Mouse (Mus musculus) embryonic facial prominence, embryonic 13.5 days (tissue): ENCODE results near the gene Ccdc189. TPM values are rescaled to one million over a fixed set of nuclear protein-coding genes. Genes with fewer than 3 reads are reported as not detected.

Source experiments
- ATAC-seq: fragments of 200-750 bp; cut with Nextera tagmentation; 2 replicates; pipeline ENCODE4 v1.8.0; 2017; ENCODE audit warnings: low read depth; ENCODE audit not compliant: insufficient number of reproducible peaks, insufficient read depth, low FRiP score, low TSS enrichment
- H3K27ac ChIP-seq: fragments of 300-500 bp; sonication (generic); 2 replicates; pipeline ENCODE4 v1.5.1; 2015; ENCODE audit warnings: moderate library complexity, mild to moderate bottlenecking, inconsistent platforms
- H3K27me3 ChIP-seq: fragments of 300-500 bp; sonication (generic); 2 replicates; pipeline ENCODE4 v1.6.1; 2015; ENCODE audit warnings: mild to moderate bottlenecking, inconsistent platforms
- H3K36me3 ChIP-seq: fragments of 300-500 bp; sonication (generic); 2 replicates; pipeline ENCODE4 v1.6.1; 2015; ENCODE audit warnings: mild to moderate bottlenecking, inconsistent platforms
- H3K4me1 ChIP-seq: fragments of 300-500 bp; sonication (generic); 2 replicates; pipeline ENCODE4 v1.6.1; 2015; ENCODE audit warnings: inconsistent platforms
- H3K4me2 ChIP-seq: fragments of 300-500 bp; sonication (generic); 2 replicates; pipeline ENCODE4 v1.6.1; 2015; ENCODE audit warnings: moderate library complexity, mild to moderate bottlenecking, inconsistent platforms
- H3K4me3 ChIP-seq: fragments of 300-500 bp; sonication (generic); 2 replicates; pipeline ENCODE4 v1.5.1; 2015; ENCODE audit warnings: mild to moderate bottlenecking, inconsistent platforms
- H3K9ac ChIP-seq: fragments of 300-500 bp; sonication (generic); 2 replicates; pipeline ENCODE4 v1.6.1; 2015; ENCODE audit warnings: mild to moderate bottlenecking, inconsistent platforms
- H3K9me3 ChIP-seq: fragments of 300-500 bp; sonication (generic); 2 replicates; pipeline ENCODE4 v1.6.1; 2016; ENCODE audit warnings: inconsistent platforms
- WGBS: fragments of 180-500 bp; shearing (Covaris S2); methylation state at CpG from one replicate; pipeline ENCODE4 v1.1.7; 2015; ENCODE audit warnings: mixed read lengths; 5-methylcytosine and 5-hydroxymethylcytosine counted together
- polyA plus RNA-seq: library from polyadenylated mRNA; unstranded; fragments of >200 nt; fragmentation: Nextera tagmentation; extraction: Ambion mirVana; gene quantifications from 2 replicates; pipeline ENCODE4 v1.2.1, GENCODE M21; 2015

Gene Ccdc189
- polyA plus RNA-seq, 1 experiment from 2014 or later = 8.8 TPM

DNA sequence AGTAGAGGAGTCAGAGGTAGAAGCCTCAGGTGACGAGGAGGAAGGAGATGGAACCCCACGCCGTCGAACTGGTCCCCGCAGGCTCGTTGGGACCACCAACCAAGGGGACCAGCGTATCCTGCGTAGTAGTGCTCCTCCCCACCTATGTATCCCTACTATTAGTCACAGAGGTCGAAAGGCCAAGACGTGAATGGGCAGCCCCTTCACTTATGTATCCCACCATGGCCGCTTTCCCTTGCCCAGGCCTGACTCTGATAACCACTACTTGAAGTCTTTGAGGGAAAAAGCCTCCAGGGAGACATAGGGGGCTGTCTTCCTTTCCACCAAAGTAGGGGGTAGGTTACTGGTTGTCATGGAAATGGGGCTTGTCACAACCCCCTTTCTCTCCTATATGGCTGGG, 27.8 kb downstream of the Ccdc189 start:
- Histone ChIP-seq H3K27ac (no peak overlapping the region), H3K27me3 (no peaks in the 10 kb centered on the region), H3K4me2 (no peak overlapping the region), H3K36me3 (peaks cover 80% of the 10 kb centered on the region), H3K9ac (no peak overlapping the region), H3K4me3 (no peak overlapping the region), H3K9me3 (no peaks in the 10 kb centered on the region), H3K4me1 (peaks cover 4% of the 10 kb centered on the region; the same call in 1 of the 2 replicates)
- no peak for ATAC-seq
- 87% methylated on average over 11 of the region's 11 CpGs for WGBS

- Histone ChIP-seq H3K9ac (no peak overlapping the region), H3K4me1 (no peaks in the 10 kb centered on the region), H3K4me2 (no peak overlapping the region), H3K9me3 (no peaks in the 10 kb centered on the region), H3K27ac (no peak overlapping the region), H3K4me3 (no peak overlapping the region), H3K36me3 (peaks cover 82% of the 10 kb centered on the region), H3K27me3 (no peaks in the 10 kb centered on the region)
- WGBS = 93% methylated on average over 8 of the region's 8 CpGs
- ATAC-seq = no peak
Observed at GRCm38 (mm10) chr7:127551558-127551957, 36.8 kb downstream of the Ccdc189 start.

DNA sequence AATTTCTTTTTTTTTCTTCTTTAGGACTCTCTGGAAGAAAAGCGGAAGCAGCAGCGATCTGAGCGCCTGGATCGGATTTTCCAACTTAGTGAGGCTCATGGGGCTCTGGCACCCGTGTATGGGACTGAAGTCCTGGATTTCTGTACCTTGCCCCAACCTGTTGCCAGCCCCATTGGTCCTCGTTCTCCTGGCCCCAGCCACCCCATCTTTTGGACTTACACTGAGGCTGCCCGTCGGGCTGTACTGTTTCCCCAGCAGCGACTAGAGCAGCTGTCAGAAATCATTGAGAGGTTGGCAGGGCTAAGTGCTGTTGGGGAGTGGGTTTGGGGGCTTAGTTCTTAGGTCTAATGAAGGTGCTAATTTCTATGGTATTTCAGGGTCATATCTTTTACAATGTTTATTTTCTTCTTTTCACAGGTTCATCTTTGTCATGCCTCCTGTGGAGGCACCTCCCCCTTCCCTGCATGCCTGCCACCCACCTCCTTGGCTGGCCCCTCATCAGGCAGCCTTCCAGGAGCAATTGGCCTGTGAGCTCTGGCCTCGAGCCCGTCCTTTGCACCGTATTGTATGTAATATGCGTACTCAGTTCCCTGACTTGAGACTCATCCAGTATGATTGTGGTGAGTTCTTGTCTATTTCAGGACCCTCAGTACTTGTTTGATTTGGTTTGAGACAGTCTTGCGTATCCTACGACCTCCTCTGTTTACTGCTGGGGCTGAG, 39.1 kb downstream of the Ccdc189 start:
- no peaks in the 10 kb centered on the region for H3K4me1 ChIP-seq
- no peaks in the 10 kb centered on the region for H3K27me3 ChIP-seq
- 92% methylated on average over 15 of the region's 15 CpGs for WGBS
- H3K9me3 ChIP-seq = no peaks in the 10 kb centered on the region
- ATAC-seq = no peak
- peaks cover 80% of the 10 kb centered on the region for H3K36me3 ChIP-seq
- H3K4me3 ChIP-seq = no peak overlapping the region
- no peak overlapping the region for H3K9ac ChIP-seq
- no peak overlapping the region for H3K4me2 ChIP-seq
- no peak overlapping the region for H3K27ac ChIP-seq

DNA sequence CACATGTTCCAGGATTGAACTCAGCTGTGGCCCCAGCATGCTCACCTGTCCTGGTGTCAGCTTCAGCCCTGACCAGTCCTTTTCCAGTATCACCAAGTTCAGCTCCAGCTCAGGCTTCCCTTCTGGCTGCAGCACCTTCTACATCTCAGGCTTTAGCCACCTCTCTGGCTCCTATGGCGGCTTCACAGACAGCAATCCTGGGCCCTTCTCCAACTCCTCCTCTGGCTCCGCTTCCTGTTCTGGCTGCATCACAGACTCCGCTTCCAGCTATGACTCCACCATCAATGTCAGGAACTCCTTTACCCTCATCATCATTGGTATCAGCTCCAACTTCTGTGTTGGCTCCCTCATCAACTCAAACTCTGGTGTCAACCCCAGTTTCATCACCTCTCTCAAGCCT, 46.7 kb downstream of the Ccdc189 start:
- Histone ChIP-seq H3K9ac (no peak overlapping the region), H3K27me3 (no peaks in the 10 kb centered on the region), H3K4me1 (no peaks in the 10 kb centered on the region), H3K36me3 (peaks cover 95% of the 10 kb centered on the region), H3K27ac (no peak overlapping the region), H3K4me2 (no peak overlapping the region), H3K4me3 (no peak overlapping the region), H3K9me3 (no peaks in the 10 kb centered on the region)
- WGBS = 93% methylated on average over 3 of the region's 3 CpGs
- ATAC-seq = no peak

Other genes starting within 250 kb of the Ccdc189 start
- 16.1 and 18.1 TPM in 2 replicates for gene Zfp768, start 243.0 kb downstream of the Ccdc189 start, polyA plus RNA-seq
- 9.4 and 10.5 TPM in 2 replicates for gene Zfp747, start 212.5 kb downstream of the Ccdc189 start, polyA plus RNA-seq
- gene 9130019O22Rik, start 201.4 kb downstream of the Ccdc189 start, polyA plus RNA-seq = 5.6 and 5.9 TPM in 2 replicates
- gene E430018J23Rik, start 195.0 kb downstream of the Ccdc189 start, polyA plus RNA-seq = 6.4 and 7.2 TPM in 2 replicates
- gene Zfp764, start 181.8 kb downstream of the Ccdc189 start, polyA plus RNA-seq = 7.7 and 8.2 TPM in 2 replicates
- gene Zfp688, start 166.5 kb downstream of the Ccdc189 start, polyA plus RNA-seq = 25.6 and 29.3 TPM in 2 replicates
- 11.8 and 13.1 TPM in 2 replicates for gene Zfp689, start 139.4 kb downstream of the Ccdc189 start, polyA plus RNA-seq
- gene Prr14, start 129.0 kb downstream of the Ccdc189 start, polyA plus RNA-seq = 46.0 and 48.3 TPM in 2 replicates
- gene Fbrs, start 109.4 kb downstream of the Ccdc189 start, polyA plus RNA-seq = 12.2 and 15.3 TPM in 2 replicates
- gene Srcap, start 76.6 kb downstream of the Ccdc189 start, polyA plus RNA-seq = 52.1 and 55.6 TPM in 2 replicates
- 18.6 and 19.0 TPM in 2 replicates for gene Gm42715, start 69.0 kb downstream of the Ccdc189 start, polyA plus RNA-seq
- gene Tmem265, start 27.2 kb downstream of the Ccdc189 start, polyA plus RNA-seq = 7.0 and 8.1 TPM in 2 replicates
- gene Phkg2, start 15.3 kb downstream of the Ccdc189 start, polyA plus RNA-seq = 39.7 and 40.6 TPM in 2 replicates
- 51.2 and 58.1 TPM in 2 replicates for gene Rnf40, start 172 bp upstream of the Ccdc189 start, polyA plus RNA-seq
- 15.8 and 18.8 TPM in 2 replicates for gene Zfp629, start 27.2 kb upstream of the Ccdc189 start, polyA plus RNA-seq
- 78.0 and 96.8 TPM in 2 replicates for gene Bcl7c, start 120.3 kb upstream of the Ccdc189 start, polyA plus RNA-seq
- gene Ctf1, start 124.1 kb upstream of the Ccdc189 start, polyA plus RNA-seq = 29.8 and 32.6 TPM in 2 replicates
- gene Ctf2, start 143.6 kb upstream of the Ccdc189 start, polyA plus RNA-seq = 0.60 and 0.69 TPM in 2 replicates
- gene Fbxl19, start 155.9 kb upstream of the Ccdc189 start, polyA plus RNA-seq = 7.5 and 8.7 TPM in 2 replicates
- gene Orai3, start 181.2 kb upstream of the Ccdc189 start, polyA plus RNA-seq = 16.4 and 19.0 TPM in 2 replicates
- 27.0 and 33.2 TPM in 2 replicates for gene Setd1a, start 188.1 kb upstream of the Ccdc189 start, polyA plus RNA-seq
- gene Gm49388, start 197.0 kb upstream of the Ccdc189 start, polyA plus RNA-seq = not detected in 2 replicates
- 15.0 and 15.2 TPM in 2 replicates for gene Hsd3b7, start 212.0 kb upstream of the Ccdc189 start, polyA plus RNA-seq
- 61.0 and 73.1 TPM in 2 replicates for gene Stx4a, start 235.7 kb upstream of the Ccdc189 start, polyA plus RNA-seq
- gene Stx1b, start 236.0 kb upstream of the Ccdc189 start, polyA plus RNA-seq = 7.4 and 8.7 TPM in 2 replicates